Mouse (Mus musculus) adipocyte (in vitro differentiated cells): ENCODE measurements at regions not wholly inside any gene's neighbourhood (a gene's known extent, or its start where the extent isn't known, plus 50 kb on each side); places are given as distances from the start of the nearest gene placed in this dataset.
A peak's percentile ranks its signal among the peaks of the same experiment; 100 is the strongest.
"Not testable (repeated sequence)": the region's sequence is repeated elsewhere in the genome, so short reads cannot be mapped to it uniquely, and the experiment has no call there.

Experiments
- DNase-seq: peaks from one replicate; pipeline ENCODE4 v3.0.0-alpha.2; 2016; ENCODE audit warnings: low spot score

DNA sequence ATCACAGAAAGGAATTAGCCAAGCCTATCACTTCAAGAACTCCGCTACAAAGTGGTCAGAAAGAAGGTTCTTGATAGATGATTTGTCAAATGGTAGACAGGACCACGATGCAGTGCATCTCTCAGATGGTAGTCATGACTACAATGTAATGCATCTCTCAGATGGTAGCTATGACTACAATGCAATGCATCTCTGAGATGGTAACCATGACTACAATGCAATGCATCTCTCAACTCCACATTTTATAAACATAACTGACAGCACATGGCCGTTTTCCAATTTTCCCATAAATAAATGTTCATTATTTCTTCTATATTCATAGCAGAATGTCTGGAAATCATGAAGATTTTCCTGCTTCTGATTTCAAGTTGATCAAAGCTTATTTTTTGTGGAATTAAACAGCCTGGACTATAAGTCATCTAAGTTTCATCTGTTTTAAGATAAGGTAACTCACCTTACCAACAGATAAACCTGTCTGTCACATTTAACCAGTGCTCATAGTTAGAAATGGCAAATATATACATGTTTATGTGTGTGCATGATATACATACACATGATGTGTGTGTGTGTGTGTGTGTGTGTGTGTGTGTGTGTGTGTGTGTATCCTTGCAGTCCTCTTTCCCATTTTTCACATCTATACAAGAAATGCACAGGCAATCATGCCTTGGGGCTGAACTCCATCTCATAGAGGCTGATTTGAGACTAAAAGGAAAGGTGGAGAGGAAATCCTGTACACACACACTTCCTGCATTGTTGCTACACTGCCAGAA, 122.4 kb downstream of the Phf3 start:
- DNase-seq, result no peak

DNA sequence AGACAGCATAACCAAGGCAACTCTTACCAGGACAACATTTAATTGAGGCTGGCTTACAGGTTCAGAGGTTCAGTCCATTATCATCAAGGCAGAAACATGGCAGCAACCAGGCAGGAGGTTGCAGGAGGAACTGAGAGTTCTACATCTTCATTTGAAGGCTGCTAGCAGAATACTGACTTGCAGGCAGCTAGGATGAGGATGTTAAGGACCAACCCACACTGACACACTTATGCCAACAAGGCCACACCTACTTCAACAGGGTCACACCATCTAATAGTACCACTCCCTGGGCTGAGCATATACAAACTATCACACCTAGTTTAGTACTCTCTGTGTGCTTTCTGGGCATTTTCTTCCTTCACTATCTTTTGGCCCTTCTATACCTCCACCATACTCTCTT, 131.8 kb downstream of the Phf3 start:
- no peak for DNase-seq

DNA sequence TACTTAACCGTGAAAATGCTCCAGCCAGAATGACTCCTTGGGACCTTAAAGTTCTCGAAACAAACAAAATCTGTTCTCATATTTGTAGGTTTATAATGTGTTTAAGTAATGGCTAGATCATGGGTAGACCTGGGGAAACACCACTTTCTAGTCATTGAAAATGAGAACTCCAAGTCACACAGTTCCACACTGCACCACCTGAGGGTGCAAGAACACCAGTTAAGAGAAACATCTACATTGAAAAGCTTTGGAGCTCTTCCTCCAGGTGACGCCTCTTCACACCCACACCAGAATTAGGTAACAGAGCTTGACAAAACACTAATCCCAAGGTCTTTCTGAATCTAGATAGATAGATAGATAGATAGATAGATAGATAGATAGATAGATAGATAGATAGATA, 132.9 kb downstream of the Phf3 start:
- peak; percentile 18 for DNase-seq

DNA sequence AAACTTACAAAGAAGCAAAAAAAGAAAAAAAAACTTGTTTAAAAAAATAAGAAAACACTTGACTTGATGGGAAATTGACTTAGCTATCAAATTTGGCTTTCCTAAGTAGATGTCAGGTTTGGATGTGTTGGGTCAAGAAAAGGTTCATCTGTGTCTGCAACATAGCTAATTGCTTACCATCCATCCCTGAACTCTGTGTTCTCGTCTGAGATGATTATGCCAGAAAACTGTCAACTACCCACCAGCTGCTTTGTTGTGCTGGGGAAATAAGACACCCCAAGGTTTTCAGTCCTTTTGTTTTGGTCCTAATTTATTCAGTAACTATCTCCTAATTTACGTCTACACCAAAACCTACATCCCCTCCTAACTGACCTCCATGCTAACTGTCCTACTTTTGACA, 152.2 kb downstream of the Phf3 start:
- DNase-seq, result no peak

DNA sequence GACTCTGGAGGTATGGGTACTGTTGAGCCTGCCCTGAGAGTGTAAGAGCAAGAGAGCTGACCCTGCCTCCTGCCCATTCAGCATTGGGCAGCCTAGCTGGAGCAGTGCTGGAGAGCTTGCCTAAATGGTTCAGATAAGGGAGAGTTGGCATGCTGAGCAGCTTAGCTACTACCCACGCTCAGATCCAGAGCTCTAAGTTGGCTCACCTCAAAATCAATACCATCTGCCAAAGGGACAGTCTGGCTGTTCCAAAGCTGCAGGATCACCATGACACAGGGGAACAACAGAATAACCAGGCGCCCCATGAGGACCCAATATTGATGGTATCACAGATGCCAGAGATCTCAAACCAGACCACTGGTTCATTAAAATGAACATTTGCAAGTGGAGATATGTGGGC, 152.9 kb downstream of the Phf3 start:
- DNase-seq, result no peak

DNA sequence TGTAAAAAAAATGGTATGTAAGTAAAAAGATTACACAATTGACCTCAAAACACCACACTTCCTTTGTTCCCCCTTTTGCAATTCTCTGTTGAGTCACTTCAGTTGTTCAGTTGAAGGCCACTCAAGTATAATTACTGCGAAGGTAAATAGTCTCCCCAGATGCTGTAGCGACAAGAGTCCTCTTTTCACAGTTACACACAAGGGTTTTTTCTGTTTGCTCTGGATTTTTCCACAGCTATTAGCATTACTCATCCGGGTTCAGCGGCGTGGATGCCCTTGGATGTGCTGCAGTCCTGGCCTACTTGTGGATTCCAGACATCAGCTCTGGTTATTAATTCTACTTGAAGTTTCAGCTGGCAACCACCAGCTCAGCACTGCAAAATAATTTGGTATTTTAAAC, 155.1 kb downstream of the Phf3 start:
- no peak for DNase-seq

DNA sequence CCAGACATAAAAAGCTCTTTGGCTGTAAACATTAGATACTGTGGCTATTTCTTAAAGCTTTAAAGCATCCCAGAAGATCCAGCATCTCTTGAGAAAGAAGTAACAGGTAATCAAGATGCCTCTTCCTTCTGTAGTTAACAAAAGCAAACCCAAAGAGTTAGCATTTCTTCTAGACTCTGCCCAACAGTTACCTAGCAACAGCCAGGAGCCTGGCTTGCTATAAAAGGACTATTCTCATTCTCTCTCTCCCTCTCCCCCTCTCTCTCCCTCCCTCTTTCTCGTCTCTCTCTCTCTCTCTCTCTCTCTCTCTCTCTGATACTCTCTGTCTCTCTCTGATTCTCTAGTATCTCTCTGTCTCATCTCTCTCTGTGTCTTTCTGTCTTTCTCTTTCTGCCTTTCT, 157.4 kb downstream of the Phf3 start:
- DNase-seq, result no peak

DNA sequence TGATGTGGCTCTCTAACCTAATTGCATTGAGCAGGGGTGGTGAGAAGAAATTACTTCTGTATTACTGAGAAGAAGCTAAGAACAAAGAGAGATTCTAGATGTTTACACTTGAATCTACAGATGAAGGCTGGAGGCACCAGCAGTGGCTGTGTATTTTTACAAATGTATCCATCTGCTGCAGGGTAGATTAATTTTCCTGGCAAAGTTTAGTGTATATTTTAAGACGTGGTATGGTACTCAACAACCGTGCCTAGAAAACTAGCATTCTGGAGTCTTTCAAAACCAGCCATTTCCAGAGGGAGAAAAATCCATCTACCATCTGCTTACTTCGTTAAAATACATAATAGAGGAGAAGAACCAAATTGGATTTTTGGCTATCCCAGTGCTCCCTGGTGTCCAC, 172.6 kb downstream of the Phf3 start:
- no peak for DNase-seq

DNA sequence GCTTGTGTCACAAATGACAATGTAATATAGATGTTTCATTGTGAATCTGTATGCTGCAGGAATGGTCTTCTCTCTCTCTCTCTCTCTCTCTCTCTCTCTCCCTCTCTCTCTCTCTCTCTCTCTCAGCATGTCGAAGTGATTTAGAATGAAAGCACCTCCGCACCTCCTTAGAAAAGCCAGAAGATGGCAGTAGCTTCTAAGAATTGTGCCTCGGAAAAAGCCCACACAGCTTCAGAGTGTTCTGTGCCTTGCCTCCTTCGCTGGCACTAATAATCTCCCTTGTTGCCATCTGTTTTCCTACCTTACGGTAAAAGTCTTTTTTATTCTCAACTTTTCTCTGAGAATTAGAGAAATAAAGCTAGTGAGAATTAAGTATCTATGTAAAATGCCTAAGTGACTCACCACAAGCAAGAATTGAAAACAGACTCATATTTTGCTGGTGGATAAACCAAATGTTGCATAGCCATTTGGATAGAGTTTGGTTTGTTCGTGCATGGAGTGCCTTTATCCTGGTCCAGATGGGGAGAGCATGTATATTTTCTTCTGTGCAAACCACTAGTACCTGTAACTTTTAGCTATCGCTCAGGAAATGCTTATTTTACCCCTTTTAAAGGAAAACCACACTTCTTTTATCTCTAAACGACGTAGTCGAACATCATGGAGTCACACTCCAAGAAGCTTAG, 173.2 kb downstream of the Phf3 start:
- DNase-seq, result peak; percentile 24

GRCm38 (mm10) chr1:30696342-30696741, 177.4 kb downstream of the Phf3 start:
- DNase-seq, result no peak

- no peak for DNase-seq
Measured at GRCm38 (mm10) chr1:30685318-30685717, 188.4 kb downstream of the Phf3 start.

DNA sequence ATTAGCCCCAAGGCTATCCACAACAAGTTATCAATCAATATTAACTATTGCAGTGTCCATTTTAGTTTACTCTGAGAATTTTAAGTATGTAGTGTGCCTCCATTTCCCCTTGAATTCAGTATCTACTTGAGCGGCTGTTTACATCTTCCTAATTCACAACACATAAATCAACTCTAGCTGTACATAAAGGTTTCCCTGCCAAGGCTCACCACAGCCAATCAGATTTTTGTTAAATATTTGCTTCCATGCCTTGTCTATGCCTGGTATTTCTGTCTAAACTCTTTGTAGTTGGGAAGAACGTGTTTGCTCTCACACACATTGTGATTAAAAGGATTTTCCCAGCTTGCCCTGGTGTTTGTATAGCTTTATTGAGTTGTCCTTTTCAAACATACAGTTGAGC, 189.8 kb downstream of the Phf3 start:
- no peak for DNase-seq

- DNase-seq, result no peak
Measured at GRCm38 (mm10) chr1:30639807-30640206, 233.9 kb downstream of the Phf3 start.

DNA sequence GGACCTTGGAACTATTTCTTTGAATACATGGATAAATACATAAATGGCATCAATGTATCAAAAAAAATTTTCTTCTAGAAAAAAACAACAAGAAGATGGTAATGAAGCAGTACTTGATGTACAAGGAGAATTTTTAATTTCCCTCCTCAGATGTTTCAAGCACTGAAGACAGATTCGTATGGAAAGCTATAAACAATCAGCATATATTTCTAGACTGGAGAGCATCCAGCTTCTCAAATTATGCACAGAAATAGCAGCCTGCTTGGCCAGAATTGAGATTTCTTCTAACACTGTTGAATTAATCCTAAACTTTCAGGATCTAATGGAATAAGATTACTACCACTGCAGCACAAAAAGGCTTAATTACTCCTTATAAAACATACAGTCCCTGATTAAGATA, 241.0 kb downstream of the Phf3 start:
- DNase-seq, result no peak

DNA sequence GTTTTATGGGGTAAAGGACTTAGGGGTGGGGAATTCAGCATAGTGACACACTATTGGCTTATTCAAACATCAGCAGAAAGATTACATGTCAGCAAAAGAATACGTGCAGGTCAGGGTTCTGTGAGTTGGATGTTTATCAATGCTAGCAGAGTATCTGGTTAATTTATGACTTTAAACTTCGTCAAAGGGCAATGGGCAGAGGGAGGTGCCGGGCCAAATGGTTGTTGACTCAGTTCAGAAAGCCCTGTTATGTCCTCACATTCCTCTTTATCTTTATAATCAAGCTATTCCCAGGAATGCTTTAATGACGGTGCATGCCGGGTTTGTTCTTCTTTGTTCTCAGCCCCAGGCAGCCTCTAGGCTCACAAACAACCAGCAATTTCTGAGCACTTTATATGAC, 245.9 kb downstream of the Phf3 start:
- DNase-seq, result not testable (repeated sequence)

- no peak for DNase-seq
Measured at GRCm38 (mm10) chr1:30595122-30595730, 278.5 kb downstream of the Phf3 start.

GRCm38 (mm10) chr1:30594036-30594435, 279.7 kb downstream of the Phf3 start:
- DNase-seq, result no peak

DNA sequence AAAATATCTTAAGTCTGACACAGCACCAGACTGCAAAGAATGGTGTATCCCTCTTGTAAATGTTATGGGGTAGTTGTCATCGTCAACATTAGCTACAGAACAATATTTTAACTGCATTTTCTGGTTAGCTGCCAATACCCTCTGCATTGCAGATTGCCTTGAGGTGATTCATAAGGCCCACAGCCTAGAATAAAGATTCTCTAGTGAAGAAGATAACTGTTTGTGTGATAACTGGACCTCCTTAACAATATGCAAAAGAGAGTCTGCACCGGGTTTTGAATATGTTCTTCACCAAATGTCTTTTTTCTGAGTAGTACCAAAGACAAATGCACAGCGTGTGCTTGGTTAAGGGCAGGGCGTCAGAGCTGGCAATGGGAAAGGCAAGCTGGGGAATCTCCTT, 283.0 kb downstream of the Phf3 start:
- DNase-seq, result no peak

- no peak for DNase-seq
Measured at GRCm38 (mm10) chr1:30588885-30589284, 284.8 kb downstream of the Phf3 start.

DNA sequence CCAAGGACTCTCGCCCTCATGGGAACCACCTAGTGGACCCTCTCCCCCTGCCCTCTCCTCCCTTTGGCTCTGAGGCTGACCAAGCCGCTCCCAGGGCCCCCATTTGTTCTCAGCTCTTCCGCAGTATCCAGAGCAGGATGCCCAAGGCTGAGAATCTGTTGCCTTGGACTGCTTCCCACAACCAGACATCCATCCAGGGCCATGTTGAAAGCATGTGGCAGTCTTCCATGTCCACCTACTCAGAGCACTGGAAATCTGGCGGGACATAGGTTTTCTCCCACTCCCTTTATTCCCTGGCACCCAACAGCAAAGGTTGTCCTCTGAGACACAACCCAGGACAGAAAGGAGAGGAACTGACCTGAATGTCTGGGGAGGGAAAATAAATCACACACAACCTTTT, 285.4 kb downstream of the Phf3 start:
- DNase-seq, result no peak

- DNase-seq, result peak; percentile 65
Measured at GRCm38 (mm10) chr1:30584806-30585205, 288.9 kb downstream of the Phf3 start.

GRCm38 (mm10) chr1:30583860-30584259, 289.9 kb downstream of the Phf3 start:
- no peak for DNase-seq

DNA sequence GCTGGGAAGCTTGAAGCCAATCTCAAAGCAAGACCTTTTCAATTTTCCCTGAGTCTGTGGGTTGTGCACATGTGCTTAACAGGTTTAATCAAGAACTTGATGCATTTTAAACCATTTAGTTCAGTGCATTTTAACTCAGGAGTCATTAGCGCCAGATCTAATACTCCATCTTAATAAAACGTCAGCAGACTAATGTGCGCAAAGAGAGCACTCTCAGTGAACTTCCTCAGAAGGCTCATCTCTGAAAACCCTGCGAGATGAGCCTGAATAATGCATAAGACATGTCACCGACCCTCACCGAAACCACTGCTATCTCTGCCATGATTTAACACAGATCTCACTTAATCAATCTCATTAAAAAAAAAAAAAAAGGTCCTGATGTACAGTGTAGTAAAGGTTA, 309.0 kb downstream of the Phf3 start:
- DNase-seq, result no peak
